Comparison of ENCODE assay signal across 21 mouse cellular contexts in the genomic region with DNA sequence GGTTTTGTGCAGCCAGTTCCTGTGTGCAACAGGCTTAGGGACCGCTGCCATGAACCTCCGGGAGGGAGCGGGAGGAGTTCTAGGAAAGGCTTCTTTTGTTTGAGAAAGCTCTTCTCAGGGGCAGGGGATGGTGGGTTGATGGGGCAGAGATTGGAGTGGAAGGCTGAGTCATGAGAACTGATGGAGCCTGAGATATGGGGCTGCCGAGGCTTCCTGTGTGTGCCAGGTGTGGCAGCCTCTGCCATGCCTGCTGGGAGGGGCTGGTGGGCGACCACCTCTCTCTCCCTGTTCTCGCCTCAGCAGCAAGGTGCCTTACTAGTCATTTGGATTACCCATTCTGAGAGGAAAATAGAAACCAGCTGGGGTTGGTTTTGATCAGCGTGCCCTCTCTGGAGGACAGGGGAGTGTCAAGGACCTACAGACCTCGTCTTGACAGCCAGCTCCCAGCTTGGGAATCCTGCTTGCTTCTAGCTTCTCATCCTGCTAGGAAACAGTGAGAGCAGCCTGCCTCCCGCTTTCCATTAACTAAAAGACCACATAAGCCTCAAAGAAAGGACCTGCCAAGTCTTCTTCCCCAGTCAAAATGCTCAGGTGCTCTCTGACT.
DNase-seq lines count a peak whose midpoint lies in the region; ATAC-seq and TF ChIP-seq lines count a peak whose summit lies in the region.
"Had no signal": no experiment of that assay in that cellular context is flagged by ENCODE, and none has a peak within 500 bp of the region (broad histone marks: within the 10 kb centered on the region; RNA-seq: fewer than 3 reads in every experiment).

No protein-coding gene starts in this region.

- H3K9me3 ChIP-seq in lung, embryonic 16.5 days (ENCODE audit: control insufficient read depth, low read length), result no peaks in the 10 kb centered on the region
- no peaks in the 10 kb centered on the region for H3K9me3 ChIP-seq in liver, postnatal 0 days (ENCODE audit: low read length)
- H3K9me3 ChIP-seq: hindbrain, embryonic 15.5 days; liver, embryonic 12.5 days; lung, embryonic 15.5 days; stomach, embryonic 15.5 days had no signal

- no peak for DNase-seq in lung, postnatal 4 days
- DNase-seq in R1 (ENCODE audit: low read depth, low spot score), result peak; percentile 32
- DNase-seq in thymus, postnatal 4 days, result peak; percentile 83
- DNase-seq in frontal cortex, adult 2 months (ENCODE audit: extremely low spot score in 1 of 2, low spot score in 1 of 2), result no peak
- DNase-seq in liver, postnatal 0 days, result no peak
- no peak for DNase-seq in cerebellum, adult 11-12 months
- DNase-seq: cerebellum, adult 9-11 months; gastrocnemius, adult 2 months; heart, adult 18-20 months; kidney, adult 11 months; kidney, postnatal 10 days; right cerebral cortex, adult 18-20 months; spleen, adult 18-20 months had no signal

- TF ChIP-seq CTCF in small intestine, adult 2 months (IDR thresholded peaks at IDR 0.05; ENCODE audit: extremely low read depth, insufficient read length, insufficient replicate concordance, low read depth, low read length), result no peak
- no peak for TF ChIP-seq CTCF in liver, postnatal 0 days (IDR thresholded peaks at IDR 0.05; ENCODE audit: low read depth)

- TF ChIP-seq POLR2A in small intestine, adult 2 months (IDR thresholded peaks at IDR 0.05; ENCODE audit: low read depth, low read length), result no peak

- H3K9ac ChIP-seq in lung, embryonic 16.5 days (ENCODE audit: low read length), result no peak overlapping the region
- no peak overlapping the region for H3K9ac ChIP-seq in liver, postnatal 0 days (replicated peaks)
- H3K9ac ChIP-seq: hindbrain, embryonic 15.5 days; liver, embryonic 12.5 days; lung, embryonic 15.5 days; stomach, embryonic 15.5 days had no signal

- peaks cover 4% of the 10 kb centered on the region for H3K4me1 ChIP-seq in lung, embryonic 16.5 days (replicated peaks; ENCODE audit: control insufficient read depth, insufficient read depth, low read length)
- peaks cover 22% of the 10 kb centered on the region for H3K4me1 ChIP-seq in small intestine, adult 2 months (ENCODE audit: control insufficient read depth, insufficient read depth, insufficient read length, low read length)
- H3K4me1 ChIP-seq in liver, postnatal 0 days (ENCODE audit: insufficient read depth), result no peaks in the 10 kb centered on the region
- H3K4me1 ChIP-seq: liver, embryonic 12.5 days; stomach, embryonic 15.5 days had no signal

- no peaks in the 10 kb centered on the region for H3K27me3 ChIP-seq in lung, embryonic 16.5 days (ENCODE audit: control insufficient read depth, insufficient read depth, low read depth, low read length)
- H3K27me3 ChIP-seq in small intestine, adult 2 months (ENCODE audit: control insufficient read depth, insufficient read depth, low read length), result no peaks in the 10 kb centered on the region
- no peaks in the 10 kb centered on the region for H3K27me3 ChIP-seq in liver, postnatal 0 days (ENCODE audit: insufficient read depth, low read length)
- H3K27me3 ChIP-seq: hindbrain, embryonic 15.5 days; lung, embryonic 15.5 days; stomach, embryonic 15.5 days had no signal

- no peak overlapping the region for H3K27ac ChIP-seq in lung, embryonic 16.5 days (ENCODE audit: low read length)
- H3K27ac ChIP-seq in small intestine, adult 2 months (ENCODE audit: insufficient read depth, low read depth, low read length), result peak overlapping the region; percentile 82
- H3K27ac ChIP-seq in liver, postnatal 0 days (ENCODE audit: low read depth), result no peak overlapping the region
- H3K27ac ChIP-seq: gastrocnemius, adult 2 months; hindbrain, embryonic 15.5 days; liver, embryonic 12.5 days; lung, embryonic 15.5 days; stomach, embryonic 15.5 days had no signal

- H3K4me2 ChIP-seq in lung, embryonic 16.5 days (ENCODE audit: low read depth, low read length), result no peak overlapping the region
- H3K4me2 ChIP-seq in liver, postnatal 0 days (ENCODE audit: low read depth, low read length), result no peak overlapping the region
- H3K4me2 ChIP-seq: hindbrain, embryonic 15.5 days; liver, embryonic 12.5 days; lung, embryonic 15.5 days; stomach, embryonic 15.5 days had no signal

- H3K4me3 ChIP-seq in lung, embryonic 16.5 days (ENCODE audit: low read length), result no peak overlapping the region
- H3K4me3 ChIP-seq in small intestine, adult 2 months (ENCODE audit: low read depth, low read length), result no peak overlapping the region
- no peak overlapping the region for H3K4me3 ChIP-seq in liver, postnatal 0 days (ENCODE audit: low read depth, low read length)
- H3K4me3 ChIP-seq: gastrocnemius, adult 2 months; hindbrain, embryonic 15.5 days; liver, embryonic 12.5 days; lung, embryonic 15.5 days; stomach, embryonic 15.5 days had no signal

- no peaks in the 10 kb centered on the region for H3K36me3 ChIP-seq in lung, embryonic 16.5 days (ENCODE audit: control insufficient read depth, insufficient read depth, low read length)
- no peaks in the 10 kb centered on the region for H3K36me3 ChIP-seq in small intestine, adult 2 months (ENCODE audit: control insufficient read depth, insufficient read depth, low read length)
- H3K36me3 ChIP-seq in liver, postnatal 0 days (replicated peaks; ENCODE audit: insufficient read depth, low read length), result no peaks in the 10 kb centered on the region
- H3K36me3 ChIP-seq: hindbrain, embryonic 15.5 days; liver, embryonic 12.5 days; lung, embryonic 15.5 days; stomach, embryonic 15.5 days had no signal

- WGBS in lung, embryonic 16.5 days, result 38% methylated on average over 9 of the region's 9 CpGs
- WGBS in small intestine, adult 2 months, result 20% methylated on average over 9 of the region's 9 CpGs
- WGBS in liver, postnatal 0 days (ENCODE audit: insufficient replicate concordance), result 41% methylated on average over 9 of the region's 9 CpGs

- ATAC-seq in lung, embryonic 16.5 days (ENCODE audit: low read depth), result peak; percentile 62
- ATAC-seq in liver, postnatal 0 days, result no peak
- ATAC-seq: forebrain, embryonic 14.5 days; liver, embryonic 12.5 days; midbrain, embryonic 16.5 days had no signal

- no peak for TF ChIP-seq EP300 in liver, postnatal 0 days (IDR thresholded peaks at IDR 0.05; ENCODE audit: low read depth)

Comparison
In these comparisons a context has a peak if more than half of its experiments do, and no peak if none do; other contexts are left out.
1. DNase-seq: peak in R1 (single experiment) and thymus, postnatal 4 days (single experiment); none in lung, postnatal 4 days (0 of 2), frontal cortex, adult 2 months (0 of 2), liver, postnatal 0 days (single experiment) and cerebellum, adult 11-12 months (single experiment).